Mouse (Mus musculus): ENCODE data around the gene Glt1d1. TPM values are rescaled to one million over a fixed set of nuclear protein-coding genes. Genes with fewer than 3 reads are reported as not detected.
"Not testable (repeated sequence)": the region's sequence is repeated elsewhere in the genome, so short reads cannot be mapped to it uniquely, and the experiment has no call there.

Glt1d1 gene
- total RNA-seq, 4 experiments from 2014 or later: not detected

DNA sequence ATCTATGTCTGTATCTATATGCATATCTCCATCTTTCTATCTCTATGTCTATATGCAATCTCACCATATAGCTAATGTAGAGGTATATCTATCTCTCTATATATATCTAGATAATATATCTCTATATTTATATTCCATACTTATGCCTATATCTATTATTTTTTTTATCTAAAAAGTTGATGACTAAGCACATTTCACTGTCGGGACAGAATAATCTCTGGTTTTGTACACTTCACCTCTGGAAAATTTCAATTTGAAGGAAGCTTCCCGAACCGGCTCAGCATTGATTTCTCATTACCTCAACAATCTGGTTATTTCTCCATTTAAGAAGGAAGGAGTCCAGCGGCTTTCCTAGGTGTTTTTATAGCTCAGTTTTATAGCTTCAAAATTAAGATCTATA is 64.5 kb downstream of the Glt1d1 start:
- no peak for DNase-seq (ENCODE audit: low spot score in 2 of 2)

DNA sequence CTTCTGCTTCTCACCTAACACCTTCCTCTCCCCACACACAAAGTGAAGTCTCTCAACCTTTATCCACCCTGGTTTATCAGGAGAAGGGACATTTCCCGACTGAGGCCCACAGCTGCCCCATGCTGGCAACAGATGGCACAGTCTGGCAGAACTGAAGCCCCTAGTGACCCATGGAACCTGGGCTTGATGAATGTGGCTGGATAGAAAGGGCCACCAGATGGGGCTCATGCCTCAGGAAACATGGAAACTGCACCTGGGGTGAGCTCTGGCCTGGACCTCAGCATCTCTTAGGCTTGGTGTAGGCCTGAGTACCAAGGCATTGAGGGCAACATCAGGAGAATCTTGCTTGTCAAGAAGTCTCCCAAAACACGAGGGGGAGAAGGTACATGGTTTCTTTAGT is 66.5 kb downstream of the Glt1d1 start:
- no peak for DNase-seq (ENCODE audit: low spot score in 2 of 2)

DNA sequence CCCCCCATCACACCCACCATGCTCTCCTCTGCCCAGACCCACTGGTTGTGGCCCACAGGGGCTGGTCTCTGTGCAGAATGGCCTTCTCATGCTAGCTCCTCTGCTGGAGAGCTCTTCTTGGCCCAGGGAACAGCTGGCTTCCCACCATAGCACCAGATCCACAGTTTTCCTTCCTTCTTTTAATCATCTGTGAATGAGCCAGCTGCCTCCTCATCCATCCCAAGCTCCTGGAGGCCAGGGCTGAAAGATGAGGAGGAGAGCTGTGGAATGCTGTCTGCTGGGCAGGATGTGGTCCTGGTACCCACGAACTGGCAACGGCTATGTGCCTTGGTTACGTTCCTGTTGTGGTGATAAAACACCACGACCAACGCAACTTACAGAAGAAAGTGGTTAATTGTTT is 67.6 kb downstream of the Glt1d1 start:
- no peak for DNase-seq (ENCODE audit: low spot score in 2 of 2)

DNA sequence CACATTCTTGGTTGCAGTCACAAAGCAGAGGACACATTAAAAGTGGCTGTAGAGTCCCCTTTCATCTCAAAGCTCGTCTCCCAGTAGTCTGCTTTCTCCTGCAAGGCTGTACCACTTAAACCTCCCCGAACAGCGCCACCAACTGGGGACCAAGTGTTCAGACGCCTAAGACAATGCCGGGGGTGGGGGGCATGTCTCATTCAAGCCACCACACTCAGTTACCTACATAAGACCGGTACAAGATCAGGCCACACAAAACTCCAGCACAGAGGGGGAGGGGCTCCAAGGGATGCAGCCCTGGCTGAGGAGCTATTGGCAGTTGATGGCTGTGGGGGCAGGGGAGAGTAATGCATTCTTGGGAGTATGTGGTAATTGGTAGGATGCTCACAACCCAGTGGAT is 68.1 kb downstream of the Glt1d1 start:
- no peak for DNase-seq (ENCODE audit: low spot score in 2 of 2)

DNA sequence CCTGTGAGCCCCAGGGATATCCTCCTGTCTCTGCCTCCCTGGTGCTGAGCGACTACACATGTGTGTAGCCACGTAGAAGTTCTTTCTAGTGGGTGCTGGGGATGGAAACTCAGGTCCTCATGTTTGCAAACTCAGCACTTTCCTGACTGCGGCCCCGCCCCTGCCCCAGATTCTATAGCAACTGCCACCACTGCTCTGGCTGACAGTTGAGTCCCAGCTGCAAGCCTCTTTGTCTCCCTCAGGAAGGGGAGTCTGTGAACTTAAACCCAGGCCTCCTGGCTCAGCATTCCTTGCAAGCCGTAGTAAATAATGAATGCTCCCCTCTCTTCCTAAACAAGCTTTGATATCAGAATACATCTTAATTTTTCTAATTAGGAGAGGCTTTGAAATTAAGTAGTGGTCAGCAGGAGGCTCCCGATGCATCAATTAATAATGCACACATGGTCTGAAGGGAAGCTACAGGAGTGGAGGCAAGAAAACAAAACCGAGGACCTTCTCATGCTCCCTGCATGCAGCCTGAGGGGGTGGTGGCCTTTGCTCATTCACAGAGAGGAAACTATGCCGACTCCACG is 71.6 kb downstream of the Glt1d1 start:
- DNase-seq (ENCODE audit: low spot score in 2 of 2): no peak

DNA sequence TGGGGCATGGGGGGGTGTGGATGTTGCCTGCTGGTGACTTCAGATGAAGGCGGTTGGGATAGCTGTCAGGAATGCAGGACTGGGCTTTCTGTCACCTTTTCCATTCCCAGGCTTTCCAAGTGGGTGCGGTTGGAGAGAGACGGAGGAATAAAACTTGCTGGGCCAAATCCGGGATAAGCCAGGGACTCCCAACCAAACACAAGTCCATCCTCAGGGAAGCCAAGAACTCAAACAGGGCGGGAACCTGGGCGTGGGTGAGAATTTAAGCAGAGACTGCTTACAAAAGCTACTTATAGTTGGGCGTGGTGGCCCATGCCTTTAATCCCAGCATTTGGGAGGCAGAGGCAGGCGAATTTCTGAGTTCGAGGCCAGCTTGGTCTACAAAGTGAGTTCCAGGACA is 73.2 kb downstream of the Glt1d1 start:
- no peak for DNase-seq (ENCODE audit: low spot score in 2 of 2)

DNA sequence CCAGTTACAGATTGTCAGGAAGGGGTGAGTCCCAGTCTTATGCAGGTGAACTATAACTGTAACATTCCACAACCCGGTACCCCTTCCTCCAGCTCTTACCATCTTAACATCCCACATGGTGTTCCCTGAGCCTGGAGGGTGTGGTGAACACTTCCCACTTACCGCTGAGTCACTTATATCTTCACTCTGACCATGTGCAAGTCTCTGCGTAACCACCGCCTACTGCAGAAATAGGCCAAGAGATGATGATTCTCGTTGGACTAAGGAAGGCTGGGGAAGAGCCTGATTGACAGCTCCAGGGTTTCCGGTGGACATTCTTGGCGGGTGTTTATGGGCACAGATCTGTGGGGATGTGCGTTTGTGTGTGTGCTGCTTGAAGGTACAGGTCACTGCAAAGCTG is 73.9 kb downstream of the Glt1d1 start:
- no peak for DNase-seq (ENCODE audit: low spot score in 2 of 2)

DNA sequence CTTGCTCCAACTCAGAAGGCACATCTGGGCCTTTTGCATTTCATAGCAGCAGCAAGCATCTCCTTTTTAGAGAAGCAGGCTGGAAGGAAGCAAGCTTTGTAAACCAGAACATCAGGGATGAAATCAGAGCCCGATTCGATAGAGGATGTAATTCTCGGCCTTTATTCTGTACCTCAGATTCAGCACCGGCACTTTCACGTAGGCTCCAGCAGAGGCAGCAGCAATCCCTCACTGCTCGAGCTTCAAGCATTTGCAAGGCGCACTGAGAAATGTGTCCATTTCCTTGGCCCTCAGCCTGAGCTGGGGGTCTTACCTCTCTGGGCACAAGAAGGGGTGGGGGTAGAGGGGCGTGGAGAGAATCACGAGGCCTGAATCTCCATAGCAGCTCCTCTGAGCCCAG is 76.1 kb downstream of the Glt1d1 start:
- DNase-seq (ENCODE audit: low spot score in 2 of 2): no peak

DNA sequence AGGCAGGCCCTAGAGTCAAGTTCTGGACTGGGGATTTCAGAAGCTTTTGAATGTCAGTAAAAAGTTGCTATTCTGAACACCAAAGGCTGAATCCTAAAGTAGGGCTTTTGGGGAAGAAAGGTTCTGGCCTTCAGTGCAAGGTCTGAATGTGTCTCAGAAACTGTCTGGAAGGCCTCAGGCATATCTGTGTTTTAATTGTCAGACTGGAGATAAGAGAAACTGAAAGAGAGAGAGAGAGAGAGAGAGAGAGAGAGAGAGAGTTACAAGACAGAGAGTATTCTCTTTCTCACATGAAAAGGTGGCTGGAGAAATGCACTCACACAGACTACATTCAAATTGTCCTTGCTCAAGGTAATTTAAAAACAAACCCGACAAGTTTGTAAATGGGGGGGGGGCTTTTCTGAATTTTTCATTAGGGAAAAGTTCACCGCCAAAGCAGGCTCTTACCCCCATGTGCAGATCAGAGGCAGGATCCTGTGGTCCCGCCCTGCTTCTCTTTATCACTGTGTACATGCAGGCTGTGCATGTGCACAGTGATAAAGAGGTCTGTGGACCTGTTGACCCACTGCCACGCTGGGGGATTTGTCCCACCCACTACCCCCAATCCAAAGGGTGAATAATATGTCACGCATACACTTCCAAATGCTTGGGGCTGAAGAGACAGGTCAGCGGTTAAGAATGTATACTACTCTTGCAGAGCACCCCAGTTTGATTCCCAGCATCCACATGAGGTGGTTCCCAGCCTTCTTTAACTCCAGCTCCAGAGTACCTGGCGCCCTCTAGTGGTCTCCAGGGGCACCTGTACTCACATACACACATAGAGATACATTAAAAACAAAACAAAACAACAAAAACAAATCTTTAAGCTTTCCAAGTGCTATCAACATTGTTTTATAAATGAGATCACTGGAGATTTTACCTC is 83.0 kb downstream of the Glt1d1 start:
- DNase-seq (ENCODE audit: low spot score in 2 of 2): no peak

DNA sequence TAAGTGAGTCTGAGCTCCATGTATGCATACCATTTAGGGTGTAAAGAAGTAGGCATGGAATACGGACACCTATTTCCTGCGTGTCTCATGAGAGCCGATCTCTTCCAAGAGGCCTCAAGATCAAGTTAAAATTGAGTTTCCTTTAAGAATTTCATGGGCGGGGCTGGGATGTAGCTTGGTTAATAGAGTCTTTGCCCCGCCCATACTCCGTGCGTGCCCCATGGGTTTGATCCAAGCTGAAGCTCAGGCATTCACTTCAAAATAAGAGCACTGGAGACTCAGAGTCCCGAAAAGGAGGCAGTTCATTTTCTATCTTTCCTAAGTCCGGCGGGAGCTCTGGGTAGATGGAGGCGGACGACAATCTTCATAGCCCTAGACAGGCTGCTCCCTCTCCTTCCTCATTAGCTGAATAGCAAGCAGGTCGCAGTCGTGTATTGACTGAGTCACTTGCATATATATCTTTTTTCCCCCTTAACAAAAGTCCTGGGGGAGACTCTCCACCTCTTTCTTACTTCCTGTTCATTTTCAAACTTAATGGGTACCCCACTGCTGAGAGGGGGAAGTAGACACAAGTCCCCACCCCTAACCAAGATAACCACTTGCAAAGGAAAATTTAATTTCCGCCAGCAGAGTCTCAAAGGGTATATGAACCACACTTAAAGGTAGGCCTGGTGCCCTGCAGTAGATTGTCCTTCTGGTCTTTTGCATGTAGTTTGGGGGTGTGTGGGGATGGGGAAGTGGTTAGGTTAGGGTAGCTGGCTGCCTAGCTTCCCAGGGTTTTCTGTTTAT is 88.7 kb downstream of the Glt1d1 start:
- peak; percentile 6 to 14 for DNase-seq (ENCODE audit: low spot score in 2 of 2)

DNA sequence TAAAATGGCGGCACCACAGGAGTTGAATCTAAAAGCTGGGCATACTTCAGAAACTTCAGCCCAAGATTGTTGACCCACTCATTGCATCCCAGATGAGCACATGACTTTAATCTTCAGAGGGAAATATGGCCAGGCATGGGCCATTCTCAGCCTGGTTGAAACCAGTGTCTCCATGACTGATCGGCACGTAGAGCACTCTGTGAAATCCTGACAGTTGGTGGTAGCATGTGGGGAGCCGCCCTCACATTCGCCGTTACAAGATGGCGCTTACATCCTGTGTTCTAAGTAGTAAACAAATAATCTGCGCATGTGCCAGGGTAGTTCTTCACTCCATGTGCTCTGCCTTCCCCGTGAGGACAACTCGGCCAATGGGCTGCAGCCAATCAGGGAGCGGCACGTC is 90.1 kb downstream of the Glt1d1 start:
- DNase-seq (ENCODE audit: low spot score in 2 of 2): not testable (repeated sequence)

DNA sequence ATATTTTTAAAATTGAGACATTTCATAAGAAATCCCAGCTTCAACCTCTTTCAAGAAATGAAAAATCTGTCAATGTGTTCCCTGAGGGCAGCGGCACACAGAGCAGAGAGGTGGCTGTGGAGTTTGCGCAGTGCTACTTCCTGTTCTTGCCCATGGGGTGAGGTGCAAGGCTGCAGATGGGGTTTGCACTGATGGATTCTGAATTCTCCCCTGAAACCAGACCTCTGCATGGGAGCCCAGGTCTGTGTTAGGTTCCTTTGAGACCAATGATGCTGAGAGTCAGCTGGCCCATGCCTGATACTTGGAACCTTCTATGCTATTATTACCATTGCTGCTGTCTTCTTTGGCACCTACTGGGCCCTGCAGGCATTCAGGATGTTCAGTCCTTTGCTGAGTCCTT is 98.3 kb downstream of the Glt1d1 start:
- DNase-seq (ENCODE audit: low spot score in 2 of 2): no peak

DNA sequence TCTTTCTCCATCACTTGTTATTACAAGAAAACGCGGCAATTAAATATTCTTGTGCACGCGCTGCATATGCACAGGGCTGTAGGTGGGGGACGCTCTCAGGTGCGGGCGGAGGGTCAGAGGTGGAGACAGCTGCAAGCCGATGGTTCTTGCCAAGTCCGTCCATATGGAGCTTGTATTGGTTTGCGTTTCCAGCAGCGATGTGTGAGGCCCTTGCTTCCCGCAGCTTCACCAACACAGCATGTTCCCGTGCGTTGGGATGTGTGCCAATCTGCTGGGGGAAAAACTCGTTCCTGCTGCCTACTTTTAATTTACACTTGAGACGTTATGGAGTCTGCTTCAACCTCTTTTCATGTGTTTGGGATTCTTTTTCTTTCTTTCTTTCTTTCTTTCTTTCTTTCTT is 109.3 kb downstream of the Glt1d1 start:
- DNase-seq (ENCODE audit: low spot score in 2 of 2): no peak

DNA sequence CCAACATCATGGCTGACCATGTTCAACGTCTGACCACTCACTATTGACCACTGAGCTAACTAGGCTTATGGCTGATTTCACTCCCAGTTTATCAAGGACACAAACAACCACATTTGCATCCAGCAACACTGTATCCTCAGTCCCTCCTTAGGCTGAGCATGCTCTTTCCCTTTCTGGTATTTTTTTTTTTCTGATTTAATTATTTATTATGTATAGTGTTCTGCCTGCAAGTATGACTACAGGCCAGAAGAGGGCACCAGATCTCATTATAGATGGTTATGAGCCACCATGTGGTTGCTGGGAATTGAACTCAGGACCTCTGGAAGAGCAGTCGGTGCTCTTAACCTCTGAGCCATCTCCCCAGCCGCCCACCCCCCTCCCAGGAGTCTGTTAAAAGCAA is 117.5 kb downstream of the Glt1d1 start:
- not testable (repeated sequence) for DNase-seq (ENCODE audit: low spot score in 2 of 2)

DNA sequence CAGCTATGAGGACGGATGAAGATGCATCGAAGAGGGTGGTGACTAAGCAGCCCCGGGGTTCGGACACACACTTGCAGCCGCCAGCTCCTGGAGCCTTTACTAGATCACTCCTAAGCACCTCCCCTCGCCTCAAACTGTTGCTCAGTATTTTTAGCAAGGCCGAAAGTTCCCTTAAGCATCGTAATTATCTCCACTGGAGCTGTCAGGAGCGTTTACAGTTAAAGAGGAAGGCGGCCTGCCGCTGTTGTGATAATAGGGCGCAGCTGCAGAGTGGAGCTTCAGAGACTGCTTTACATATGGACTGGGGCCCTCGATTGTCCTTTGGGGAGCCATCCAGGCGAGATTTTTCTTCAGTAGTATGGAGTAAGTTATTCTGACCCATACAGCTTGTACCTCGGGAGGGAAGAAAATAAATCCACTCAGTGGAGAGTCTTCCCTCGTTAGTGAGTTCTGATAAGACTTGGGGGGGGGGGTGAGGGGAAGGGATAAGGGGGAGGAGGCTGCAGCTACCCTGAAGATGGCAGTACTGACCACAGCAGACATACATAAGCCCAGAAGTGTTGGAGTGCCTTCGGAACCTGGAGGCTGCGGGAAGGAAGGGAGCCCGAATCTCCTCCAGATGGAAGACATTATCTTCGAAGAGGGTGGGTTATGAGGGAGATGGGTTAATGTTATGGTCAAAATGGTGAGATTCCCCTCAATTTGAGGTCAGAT is 119.4 kb downstream of the Glt1d1 start:
- no peak for DNase-seq (ENCODE audit: low spot score in 2 of 2)

DNA sequence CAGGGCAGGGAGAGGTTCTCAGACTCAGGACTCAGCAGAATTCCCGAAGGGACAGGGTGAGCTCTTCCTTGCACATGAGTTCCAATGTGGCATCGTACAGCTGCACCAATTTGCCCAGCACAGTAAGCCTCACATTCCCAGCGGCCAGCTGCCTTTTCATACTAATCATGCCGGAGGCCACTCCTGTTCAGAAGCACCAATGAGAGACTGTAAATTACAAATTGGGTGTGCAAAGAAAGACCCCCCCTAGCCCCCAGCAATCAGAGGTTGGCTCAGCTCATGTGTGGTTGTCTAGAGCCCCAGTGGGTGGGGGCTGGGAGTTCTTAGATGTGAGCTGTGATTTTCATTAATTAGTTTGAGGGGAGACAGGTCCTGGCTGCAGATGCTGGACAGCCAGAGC is 123.5 kb downstream of the Glt1d1 start:
- no peak for DNase-seq (ENCODE audit: low spot score in 2 of 2)

DNA sequence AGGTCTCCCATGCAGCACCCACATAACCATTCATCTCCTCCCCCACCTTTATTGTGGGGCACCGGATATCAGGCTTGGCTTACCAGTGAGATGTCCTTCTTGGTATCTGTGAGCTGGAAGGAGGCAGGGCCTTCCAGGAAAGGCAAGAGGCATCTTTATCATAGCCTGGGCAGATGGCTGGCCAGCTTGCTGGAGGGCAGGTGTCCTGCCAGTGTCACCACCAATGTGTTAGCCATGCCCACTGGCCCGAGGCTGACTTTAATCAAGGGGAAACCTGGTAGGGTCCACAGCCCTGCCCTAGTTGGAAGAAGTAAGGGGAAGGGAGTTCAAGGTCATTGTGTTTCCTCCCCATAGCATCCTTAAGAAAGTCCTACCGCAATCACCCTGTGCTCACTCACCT is 123.9 kb downstream of the Glt1d1 start:
- DNase-seq (ENCODE audit: low spot score in 2 of 2): no peak

DNA sequence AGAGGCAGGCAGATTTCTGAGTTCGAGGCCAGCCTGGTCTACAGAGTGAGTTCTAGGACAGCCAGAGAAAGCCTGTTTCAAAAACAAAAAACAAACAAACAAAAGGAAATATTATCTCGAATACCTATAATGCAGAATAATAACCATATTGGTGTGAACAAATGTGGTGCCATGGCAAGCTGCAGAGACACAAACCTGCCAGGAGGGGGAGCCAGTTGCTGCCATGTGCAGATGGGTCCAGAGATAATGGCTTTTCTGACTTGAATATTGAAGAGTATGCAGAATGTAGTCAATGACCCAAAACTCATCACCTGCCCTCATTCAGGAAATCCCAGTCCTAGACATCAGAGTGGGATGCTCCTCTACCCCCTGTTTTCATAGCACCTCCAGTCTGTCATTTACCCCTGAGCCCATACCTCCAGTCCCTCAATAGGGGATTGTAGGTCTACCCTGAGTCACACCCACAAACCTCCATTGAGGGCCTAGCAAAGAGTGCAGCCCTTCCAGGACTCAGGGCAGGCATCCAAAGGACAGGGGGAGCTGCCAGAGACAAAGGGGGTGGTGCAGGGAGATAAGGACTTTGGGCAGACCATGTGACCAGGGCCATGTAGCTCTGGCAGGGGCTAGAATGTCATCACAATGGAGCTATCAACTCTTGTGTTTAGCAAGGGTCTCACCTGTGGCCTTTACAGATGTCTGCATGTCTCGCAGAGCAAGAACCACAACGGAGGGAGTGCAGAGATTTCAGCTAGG is 124.8 kb downstream of the Glt1d1 start:
- DNase-seq (ENCODE audit: low spot score in 2 of 2): no peak

DNA sequence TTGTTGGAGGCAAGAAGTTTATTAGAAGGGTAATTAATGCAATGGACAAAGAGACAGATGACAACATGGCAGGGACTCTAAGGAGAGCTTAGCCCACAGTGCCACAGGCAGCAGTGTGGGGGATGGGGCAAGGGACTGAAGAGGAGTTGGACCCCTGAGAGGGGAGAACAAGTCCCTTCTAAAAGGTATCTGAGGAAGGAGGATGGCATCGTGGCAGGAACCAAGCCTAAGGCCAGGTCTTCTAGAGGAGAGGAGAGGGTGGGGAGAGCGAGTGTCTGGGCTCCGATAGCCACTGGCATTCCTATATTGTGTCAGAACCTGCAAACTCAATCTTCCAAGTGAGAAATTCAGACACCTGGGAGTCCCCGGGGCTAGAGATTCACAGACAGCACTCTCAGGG is 126.5 kb downstream of the Glt1d1 start:
- no peak for DNase-seq (ENCODE audit: low spot score in 2 of 2)
